Mouse (Mus musculus): ENCODE results near the gene Xylb.

GRCm38 (mm10) chr9:119355943-119356342 is 1.2 kb upstream of the Xylb start:
- no peak for TF ChIP-seq POLR2A (IDR thresholded peaks at IDR 0.05; ENCODE audit: control insufficient read depth, extremely low read depth, insufficient read depth, low read length, poor library complexity)
- no peak for TF ChIP-seq CTCF (IDR thresholded peaks at IDR 0.05; ENCODE audit: borderline replicate concordance, control insufficient read depth, extremely low read depth, insufficient read depth, low read length, poor library complexity)
